Mouse (Mus musculus) embryonic facial prominence, embryonic 15.5 days (tissue): ENCODE data around the gene Smarcd1. TPM values are rescaled to one million over a fixed set of nuclear protein-coding genes. Genes with fewer than 3 reads are reported as not detected.

ENCODE experiments used
- ATAC-seq: fragments of 200-750 bp; cut with Nextera tagmentation; 2 replicates; pipeline ENCODE4 v1.8.0; 2017; ENCODE audit warnings: low read depth, moderate TSS enrichment; ENCODE audit not compliant: insufficient number of reproducible peaks, low FRiP score, low TSS enrichment
- H3K27ac ChIP-seq: fragments of 300-500 bp; sonication (generic); replicated peaks from 2 replicates; pipeline ENCODE4 v1.5.1; 2015; ENCODE audit warnings: mild to moderate bottlenecking, inconsistent platforms
- H3K27me3 ChIP-seq: fragments of 300-500 bp; sonication (generic); 2 replicates; pipeline ENCODE4 v1.6.1; 2015; ENCODE audit warnings: inconsistent platforms
- H3K36me3 ChIP-seq: fragments of 300-500 bp; sonication (generic); 2 replicates; pipeline ENCODE4 v1.6.1; 2015; ENCODE audit warnings: mild to moderate bottlenecking, inconsistent platforms
- H3K4me1 ChIP-seq: fragments of 300-500 bp; sonication (generic); 2 replicates; pipeline ENCODE4 v1.6.1; 2015; ENCODE audit warnings: inconsistent platforms
- H3K4me2 ChIP-seq: fragments of 300-500 bp; sonication (generic); replicated peaks from 2 replicates; pipeline ENCODE4 v1.6.1; 2015; ENCODE audit warnings: mild to moderate bottlenecking, inconsistent platforms
- H3K4me3 ChIP-seq: fragments of 300-500 bp; sonication (generic); replicated peaks from 2 replicates; pipeline ENCODE4 v1.5.1; 2015; ENCODE audit warnings: mild to moderate bottlenecking, inconsistent platforms
- H3K9ac ChIP-seq: fragments of 300-500 bp; sonication (generic); 2 replicates; pipeline ENCODE4 v1.6.1; 2015; ENCODE audit warnings: inconsistent platforms
- H3K9me3 ChIP-seq: fragments of 300-500 bp; sonication (generic); replicated peaks from 2 replicates; pipeline ENCODE4 v1.6.1; 2016; ENCODE audit warnings: inconsistent platforms
- WGBS: fragments of 180-500 bp; shearing (Covaris S2); methylation state at CpG from one replicate; pipeline ENCODE4 v1.1.7; 2015; 5-methylcytosine and 5-hydroxymethylcytosine counted together
- polyA plus RNA-seq: library from polyadenylated mRNA; unstranded; fragments of >200 nt; fragmentation: Nextera tagmentation; extraction: Ambion mirVana; gene quantifications from 2 replicates; pipeline ENCODE4 v1.2.1, GENCODE M21; 2015

Gene Smarcd1
- polyA plus RNA-seq, 1 experiment from 2014 or later = 40.1 TPM

- ATAC-seq = no peak
- 55% methylated on average over 11 of the region's 11 CpGs for WGBS
- H3K4me2 ChIP-seq = no peak overlapping the region
- H3K27me3 ChIP-seq = no peaks in the 10 kb centered on the region
- no peaks in the 10 kb centered on the region for H3K9me3 ChIP-seq
- no peak overlapping the region for H3K9ac ChIP-seq
- H3K4me3 ChIP-seq = no peak overlapping the region
- H3K4me1 ChIP-seq = peaks cover 14% of the 10 kb centered on the region
- peaks cover 40% of the 10 kb centered on the region for H3K36me3 ChIP-seq
- H3K27ac ChIP-seq = no peak overlapping the region
Observed at GRCm38 (mm10) chr15:99715982-99716746, 14.2 kb downstream of the Smarcd1 start.

GRCm38 (mm10) chr15:99716814-99717213 lies 14.9 kb downstream of the Smarcd1 start:
- peaks cover 34% of the 10 kb centered on the region for H3K36me3 ChIP-seq
- no peaks in the 10 kb centered on the region for H3K9me3 ChIP-seq
- peaks cover 14% of the 10 kb centered on the region for H3K4me1 ChIP-seq
- H3K27me3 ChIP-seq = no peaks in the 10 kb centered on the region
- H3K4me3 ChIP-seq = no peak overlapping the region
- H3K4me2 ChIP-seq = no peak overlapping the region
- no peak overlapping the region for H3K9ac ChIP-seq
- WGBS = 80% methylated on average over 12 of the region's 12 CpGs
- H3K27ac ChIP-seq = no peak overlapping the region
- no peak for ATAC-seq

- H3K4me3 ChIP-seq = no peak within 1 kb of the TSS
- H3K9me3 ChIP-seq = no peaks in the 10 kb centered on the region
- no peak within 1 kb of the TSS for H3K4me2 ChIP-seq
- H3K36me3 ChIP-seq = peaks cover 25% of the 10 kb centered on the region
- 66% methylated on average over 26 of the region's 26 CpGs for WGBS
- H3K4me1 ChIP-seq = peaks cover 14% of the 10 kb centered on the region
- 0 out of 2 replicates have a peak, but pooled peaks have one; percentile 32 for ATAC-seq
- no peak within 1 kb of the TSS for H3K9ac ChIP-seq
- H3K27ac ChIP-seq = no peak within 1 kb of the TSS
- no peaks in the 10 kb centered on the region for H3K27me3 ChIP-seq
Observed at GRCm38 (mm10) chr15:99717386-99718334, 15.7 kb downstream of the Smarcd1 start, which contains the start of gene Gpd1. Gpd1 (plus strand) TSS chr15:99717515.

GRCm38 (mm10) chr15:99718461-99719021 lies 16.6 kb downstream of the Smarcd1 start:
- Histone ChIP-seq H3K9me3 (no peaks in the 10 kb centered on the region), H3K4me1 (peaks cover 22% of the 10 kb centered on the region), H3K9ac (no peak overlapping the region), H3K4me3 (no peak overlapping the region), H3K36me3 (peaks cover 16% of the 10 kb centered on the region), H3K4me2 (no peak overlapping the region), H3K27me3 (no peaks in the 10 kb centered on the region), H3K27ac (no peak overlapping the region)
- WGBS = 86% methylated on average over 9 of the region's 9 CpGs
- ATAC-seq = no peak

- 65% methylated on average over 8 of the region's 8 CpGs for WGBS
- Histone ChIP-seq H3K4me1 (peaks cover 35% of the 10 kb centered on the region), H3K9me3 (no peaks in the 10 kb centered on the region), H3K4me2 (no peak overlapping the region), H3K36me3 (peaks cover 5% of the 10 kb centered on the region), H3K27ac (no peak overlapping the region), H3K9ac (no peak overlapping the region), H3K27me3 (no peaks in the 10 kb centered on the region), H3K4me3 (no peak overlapping the region)
- no peak for ATAC-seq
Observed at GRCm38 (mm10) chr15:99719865-99720264, 17.9 kb downstream of the Smarcd1 start.

GRCm38 (mm10) chr15:99721921-99722743 lies 20.2 kb downstream of the Smarcd1 start:
- H3K27ac ChIP-seq = no peak overlapping the region
- no peak overlapping the region for H3K4me2 ChIP-seq
- 75% methylated on average over 25 of the region's 25 CpGs for WGBS
- no peak overlapping the region for H3K4me3 ChIP-seq
- H3K4me1 ChIP-seq = peaks cover 36% of the 10 kb centered on the region
- H3K27me3 ChIP-seq = no peaks in the 10 kb centered on the region
- H3K9ac ChIP-seq = no peak overlapping the region
- no peak for ATAC-seq
- H3K36me3 ChIP-seq = 0 out of 2 replicates have a peak, but pooled peaks cover 3% of the 10 kb centered on the region
- no peaks in the 10 kb centered on the region for H3K9me3 ChIP-seq

GRCm38 (mm10) chr15:99723120-99723514 lies 21.2 kb downstream of the Smarcd1 start:
- no peaks in the 10 kb centered on the region for H3K27me3 ChIP-seq
- H3K4me3 ChIP-seq = no peak overlapping the region
- no peak for ATAC-seq
- peaks cover 30% of the 10 kb centered on the region for H3K4me1 ChIP-seq
- 47% methylated on average over 10 of the region's 10 CpGs for WGBS
- peaks cover 11% of the 10 kb centered on the region for H3K36me3 ChIP-seq
- no peak overlapping the region for H3K9ac ChIP-seq
- no peaks in the 10 kb centered on the region for H3K9me3 ChIP-seq
- H3K27ac ChIP-seq = peak overlapping the region; percentile 71; the same call in 1 of the 2 replicates
- no peak overlapping the region for H3K4me2 ChIP-seq

GRCm38 (mm10) chr15:99723515-99724291 lies 21.8 kb downstream of the Smarcd1 start:
- Histone ChIP-seq H3K4me2 (peak overlapping the region; percentile 79), H3K27ac (peak overlapping the region; percentile 71), H3K9ac (no peak overlapping the region), H3K36me3 (peaks cover 17% of the 10 kb centered on the region), H3K9me3 (no peaks in the 10 kb centered on the region), H3K4me3 (no peak overlapping the region), H3K27me3 (no peaks in the 10 kb centered on the region), H3K4me1 (peaks cover 30% of the 10 kb centered on the region)
- WGBS = 31% methylated on average over 11 of the region's 11 CpGs
- ATAC-seq = no peak

- peak overlapping the region; percentile 71 for H3K27ac ChIP-seq
- peak overlapping the region; percentile 12 for H3K9ac ChIP-seq
- peak overlapping the region; percentile 93 for H3K4me3 ChIP-seq
- WGBS = 10% methylated on average over 16 of the region's 16 CpGs
- H3K4me2 ChIP-seq = peak overlapping the region; percentile 79
- H3K9me3 ChIP-seq = no peaks in the 10 kb centered on the region
- ATAC-seq = 0 out of 2 replicates have a peak, but pooled peaks have one; percentile 4
- peaks cover 30% of the 10 kb centered on the region for H3K4me1 ChIP-seq
- no peaks in the 10 kb centered on the region for H3K27me3 ChIP-seq
- peaks cover 25% of the 10 kb centered on the region for H3K36me3 ChIP-seq
Observed at GRCm38 (mm10) chr15:99724292-99725021, 22.5 kb downstream of the Smarcd1 start.
